Mouse (Mus musculus): Measurements from ENCODE around the gene Kat6b.
"Not testable (repeated sequence)": the region's sequence is repeated elsewhere in the genome, so short reads cannot be mapped to it uniquely, and the experiment has no call there.

Gene Kat6b

DNA sequence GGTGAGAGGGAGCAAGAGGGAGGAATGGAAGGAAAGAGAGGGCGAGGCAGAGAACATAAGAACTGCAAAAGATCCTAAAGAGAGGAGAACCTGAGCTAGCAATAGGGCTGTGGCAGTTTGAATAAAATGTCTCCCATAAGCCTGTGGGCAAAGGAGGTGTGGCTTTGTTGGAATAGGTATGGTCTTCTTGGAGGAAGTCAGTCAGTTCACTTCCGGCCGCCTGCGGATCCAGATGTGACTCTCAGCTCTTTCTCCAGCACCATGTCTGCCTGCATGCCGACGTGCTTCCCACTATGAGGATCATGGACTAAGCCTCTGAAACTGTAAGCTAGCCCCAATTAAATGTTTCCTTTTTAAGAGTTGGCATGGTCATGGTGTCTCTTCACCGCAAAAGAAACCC is at the start of gene Kat6b:
Gene Kat6b (plus strand): TSS at position 204 of the 400 bp plus-strand sequence.
- DNase-seq (ENCODE audit: extremely low read depth, low read depth): no peak

DNA sequence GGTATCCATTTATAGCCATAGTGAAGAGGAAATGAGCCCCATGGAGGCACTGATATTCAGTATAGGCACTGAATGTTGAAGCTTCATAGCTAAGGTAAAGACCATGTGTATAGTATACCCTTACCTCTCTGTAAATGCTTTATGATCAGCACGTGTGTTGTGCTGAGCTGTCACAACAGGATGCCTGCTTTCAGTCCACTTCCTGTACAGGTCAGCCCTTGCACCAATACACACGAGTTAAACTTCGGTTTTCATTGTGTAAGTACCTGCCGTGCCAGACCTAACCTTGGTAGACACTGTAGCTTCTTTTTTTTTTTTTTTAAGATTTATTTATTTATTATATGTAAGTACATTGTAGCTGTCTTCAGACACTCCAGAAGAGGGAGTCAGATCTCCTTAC is 47.8 kb upstream of the Kat6b start:
- DNase-seq (ENCODE audit: extremely low read depth, low read depth): no peak

DNA sequence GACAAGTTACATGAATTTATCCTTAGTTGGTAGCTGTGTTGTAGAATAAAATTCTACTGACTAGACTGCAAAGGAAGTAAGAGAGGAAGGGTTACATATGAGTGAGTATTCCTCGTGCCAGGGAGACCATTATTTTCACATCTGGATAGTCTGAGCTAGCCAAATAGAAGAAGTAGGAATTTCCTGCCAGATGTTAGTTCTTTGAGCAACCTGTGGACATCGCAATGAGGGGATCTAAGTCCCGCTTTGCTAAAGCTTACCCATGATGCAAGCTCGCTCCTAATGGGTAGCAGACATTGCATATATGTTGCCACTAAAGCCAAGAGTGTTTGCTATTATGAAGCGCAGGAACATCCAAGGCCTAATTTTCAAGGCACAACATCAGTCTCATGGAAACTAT is 47.2 kb upstream of the Kat6b start:
- DNase-seq (ENCODE audit: extremely low read depth, low read depth): no peak

DNA sequence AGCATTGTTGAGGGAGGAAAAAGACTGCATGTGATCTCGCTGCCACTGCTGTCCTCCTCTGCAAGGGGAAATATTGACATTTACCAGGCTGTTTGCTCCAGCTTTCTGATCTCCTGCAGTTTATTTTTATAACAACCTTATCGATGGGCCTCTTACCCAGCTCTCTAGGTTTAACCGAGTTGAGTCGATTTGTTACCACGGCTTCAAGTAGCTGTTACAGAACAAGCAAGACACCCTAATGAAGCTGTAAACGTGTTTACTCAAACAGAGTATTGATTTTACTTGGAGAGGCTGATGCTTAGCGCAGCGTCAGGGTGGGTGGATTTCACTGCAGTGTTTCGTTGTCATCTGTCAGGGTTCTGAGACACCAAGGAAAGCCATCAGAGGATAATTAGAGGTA is 46.5 kb upstream of the Kat6b start:
- DNase-seq (ENCODE audit: extremely low read depth, low read depth): no peak

DNA sequence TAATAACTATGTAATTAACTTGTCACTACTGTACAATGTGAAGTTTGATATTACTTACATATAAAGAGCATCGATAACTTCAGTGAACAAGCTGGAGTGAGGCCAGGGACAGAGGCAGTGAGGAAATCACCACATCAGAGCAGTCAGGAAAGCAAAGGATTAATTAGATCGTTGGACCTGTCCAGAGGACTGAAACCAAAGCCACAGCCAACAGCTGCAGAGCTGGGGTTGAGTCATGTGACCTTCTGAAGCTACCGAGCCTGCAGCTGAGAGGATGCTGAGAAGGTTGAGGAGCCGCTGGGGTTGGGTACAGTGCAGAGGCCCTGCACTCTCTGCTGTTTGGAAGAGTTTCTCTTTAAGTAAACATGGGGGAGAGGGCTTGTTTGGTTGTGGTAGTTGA is 41.4 kb upstream of the Kat6b start:
- no peak for DNase-seq (ENCODE audit: extremely low read depth, low read depth)

DNA sequence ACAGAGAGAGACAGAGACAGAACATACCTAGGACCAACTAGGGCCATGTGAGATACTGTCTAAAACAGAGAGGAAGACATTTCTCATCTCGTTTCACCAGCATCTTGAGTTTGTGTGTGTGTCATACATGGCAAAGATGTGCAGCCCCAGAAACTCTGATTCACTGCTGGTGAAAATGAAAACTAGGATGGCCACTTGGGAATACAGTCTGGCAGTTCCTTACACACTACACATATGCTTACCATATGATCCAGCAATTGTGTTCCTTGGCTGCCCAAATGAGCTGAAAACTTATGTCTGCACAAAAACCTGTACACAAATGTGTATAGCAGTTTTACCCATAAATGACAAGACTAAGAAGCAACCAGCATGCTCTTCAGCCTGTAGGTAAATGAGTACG is 40.7 kb upstream of the Kat6b start:
- DNase-seq (ENCODE audit: extremely low read depth, low read depth): no peak

DNA sequence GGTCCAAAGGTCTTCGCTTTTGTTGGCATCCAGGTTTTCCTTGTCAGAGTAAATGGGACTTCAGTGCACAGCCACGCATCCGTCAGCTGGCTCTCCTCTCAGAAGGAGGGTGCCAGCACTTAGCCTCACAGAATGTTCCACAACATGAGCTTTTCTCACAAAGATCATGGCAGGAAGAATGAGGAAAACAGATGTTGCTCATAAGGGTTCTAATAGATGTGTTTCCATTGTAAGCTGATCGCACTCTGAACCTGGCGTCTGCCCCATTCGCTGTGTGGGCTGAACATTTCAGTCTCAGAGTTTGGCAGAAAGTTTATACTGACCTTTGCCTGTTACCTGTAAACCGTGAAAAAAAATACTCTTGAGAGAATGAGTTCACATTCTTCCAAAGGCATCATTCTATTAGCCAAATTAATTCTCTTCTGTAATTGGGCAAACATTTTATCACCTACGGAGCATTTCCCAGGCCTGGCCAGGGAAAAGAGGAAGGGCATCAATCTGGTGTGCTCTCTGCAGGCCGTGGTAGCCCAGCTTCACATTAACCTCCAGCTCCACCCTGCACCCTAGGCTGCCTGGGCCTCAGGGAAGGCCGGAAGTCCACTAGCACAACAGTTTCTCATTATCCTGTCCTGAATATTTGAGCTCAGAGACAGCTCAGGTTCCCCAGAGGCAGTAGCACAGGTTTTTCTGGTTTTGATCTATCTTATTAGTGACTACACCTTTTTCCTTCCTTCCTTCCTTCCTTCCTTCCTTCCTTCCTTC is 39.3 kb upstream of the Kat6b start:
- DNase-seq (ENCODE audit: extremely low read depth, low read depth): no peak

DNA sequence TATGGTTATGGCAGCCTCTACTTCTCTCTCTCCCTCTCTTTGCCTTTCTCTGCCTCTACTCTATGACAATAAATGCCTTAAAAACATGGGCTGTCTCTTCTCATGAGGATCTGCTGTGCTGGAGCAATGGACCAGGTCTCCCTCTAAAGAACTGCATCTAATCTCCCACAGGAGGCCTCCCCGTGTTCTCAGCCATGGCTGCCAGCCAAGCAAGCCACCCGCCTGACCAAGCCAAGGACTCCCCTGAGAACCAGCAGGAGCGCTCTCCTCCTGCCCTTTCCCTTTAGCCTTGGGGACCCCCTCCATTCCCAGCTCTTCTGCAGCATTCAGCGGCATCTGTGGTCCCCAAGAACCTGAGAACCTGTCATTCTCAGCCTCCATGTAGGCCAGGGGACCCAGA is 28.7 kb upstream of the Kat6b start:
- DNase-seq (ENCODE audit: extremely low read depth, low read depth): no peak

DNA sequence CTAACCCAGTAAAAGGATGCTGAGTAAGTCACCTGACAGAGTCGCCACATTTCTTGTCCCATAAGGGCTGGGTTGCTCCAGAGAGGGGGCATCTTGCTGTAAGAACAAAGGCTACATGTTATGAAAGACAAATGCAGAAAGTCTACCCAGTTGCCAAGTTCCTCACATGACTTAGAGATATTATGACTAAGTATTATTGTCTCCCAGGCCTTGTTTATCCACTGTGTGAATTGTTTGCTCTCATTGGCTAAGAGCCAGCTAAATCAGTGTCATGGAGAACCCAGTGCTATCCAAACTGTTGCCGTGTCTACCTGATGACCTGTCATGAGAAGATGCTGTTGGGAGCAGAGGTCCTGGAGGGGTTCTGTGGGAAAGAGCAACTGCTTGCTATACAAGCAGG is 27.3 kb upstream of the Kat6b start:
- no peak for DNase-seq (ENCODE audit: extremely low read depth, low read depth)

DNA sequence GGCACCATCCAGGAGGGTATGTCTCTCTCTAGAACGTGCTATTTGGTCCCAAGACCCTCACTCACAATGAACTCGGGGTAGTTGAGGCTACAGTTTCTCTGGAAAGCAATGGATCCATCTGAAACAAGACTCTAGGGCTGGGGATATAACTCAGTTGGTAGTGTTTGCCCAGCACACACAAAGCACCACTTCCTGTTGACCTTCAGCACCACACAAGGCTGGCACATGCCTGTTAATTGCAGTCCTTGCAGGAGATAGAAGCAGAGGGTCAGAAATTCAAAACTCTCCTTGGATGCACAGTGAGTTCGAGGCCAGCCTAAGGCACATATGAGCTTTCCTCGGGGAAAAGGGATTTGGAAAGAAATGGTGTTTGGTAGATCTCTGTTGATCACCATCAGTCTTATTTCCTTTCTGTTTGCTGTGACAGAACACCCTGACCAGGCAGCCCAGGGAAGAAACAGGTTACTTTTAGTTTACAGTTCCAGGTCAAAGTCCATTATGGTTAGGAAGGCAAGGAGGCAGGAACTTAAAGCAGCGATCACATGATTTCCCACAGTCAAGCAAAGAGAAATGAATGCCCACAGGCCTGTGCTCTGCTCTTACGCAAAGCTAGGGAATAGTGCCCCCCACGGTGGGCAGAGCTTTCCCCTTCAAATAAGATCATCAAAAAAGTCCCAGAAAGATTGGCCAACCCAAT is 25.4 kb upstream of the Kat6b start:
- DNase-seq (ENCODE audit: extremely low read depth, low read depth): no peak

DNA sequence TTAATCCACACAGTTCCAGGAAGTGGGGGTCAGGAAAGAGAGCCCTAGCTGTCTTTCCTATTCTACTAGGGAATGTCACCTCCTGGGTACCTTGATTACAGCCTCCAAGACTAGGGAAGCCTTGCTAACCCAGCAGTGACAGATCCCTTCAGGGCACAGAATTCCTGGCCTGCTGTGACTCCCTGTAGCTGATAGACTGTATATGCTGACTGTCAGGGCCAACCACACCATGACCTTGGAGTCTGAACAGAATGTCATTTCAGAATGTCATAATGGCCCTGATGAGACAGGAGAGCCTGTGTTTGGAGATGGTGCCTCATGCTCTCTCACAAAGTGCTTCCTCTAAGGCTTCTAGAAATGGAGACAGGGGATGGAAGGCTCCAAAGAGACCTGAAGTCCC is 24.7 kb upstream of the Kat6b start:
- DNase-seq (ENCODE audit: extremely low read depth, low read depth): no peak

DNA sequence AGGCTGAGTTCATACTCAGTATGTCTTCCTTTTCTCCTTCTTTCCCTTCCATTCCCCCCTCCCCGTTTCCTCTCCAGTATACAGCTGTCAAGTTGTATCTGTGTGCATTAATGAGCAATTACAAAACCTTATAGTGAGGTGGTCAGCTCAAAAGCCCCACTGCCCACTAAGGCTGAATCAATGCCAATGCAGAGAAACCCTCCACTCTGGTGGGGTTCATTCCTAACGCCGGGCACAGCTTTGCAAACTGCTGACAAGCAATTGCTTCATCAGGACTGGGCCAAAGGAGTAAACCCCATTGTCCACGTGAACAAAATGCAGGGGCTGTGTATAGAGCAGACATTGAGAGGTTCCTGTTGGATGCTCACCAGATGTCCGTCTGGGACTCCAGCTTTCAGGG is 23.4 kb upstream of the Kat6b start:
- DNase-seq (ENCODE audit: extremely low read depth, low read depth): no peak

DNA sequence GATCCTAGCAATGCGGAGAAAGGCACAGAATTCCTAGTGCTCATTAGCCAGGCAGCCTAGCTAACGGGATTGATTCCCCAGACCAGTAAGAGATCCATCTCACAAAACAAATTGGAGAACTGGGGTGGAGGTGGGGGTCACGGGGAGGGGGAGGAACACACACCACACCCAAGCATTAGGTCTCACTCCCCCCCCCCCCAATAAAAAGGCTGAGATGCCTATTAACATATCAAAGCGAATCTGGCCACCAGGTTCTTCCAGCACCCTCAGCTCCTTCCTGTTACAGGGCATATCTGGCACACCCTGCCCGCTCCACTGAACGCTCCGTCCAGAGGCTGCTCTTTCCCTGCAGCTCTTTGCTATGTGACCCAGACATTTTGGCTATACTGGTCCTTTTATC is 22.5 kb upstream of the Kat6b start:
- DNase-seq (ENCODE audit: extremely low read depth, low read depth): no peak

DNA sequence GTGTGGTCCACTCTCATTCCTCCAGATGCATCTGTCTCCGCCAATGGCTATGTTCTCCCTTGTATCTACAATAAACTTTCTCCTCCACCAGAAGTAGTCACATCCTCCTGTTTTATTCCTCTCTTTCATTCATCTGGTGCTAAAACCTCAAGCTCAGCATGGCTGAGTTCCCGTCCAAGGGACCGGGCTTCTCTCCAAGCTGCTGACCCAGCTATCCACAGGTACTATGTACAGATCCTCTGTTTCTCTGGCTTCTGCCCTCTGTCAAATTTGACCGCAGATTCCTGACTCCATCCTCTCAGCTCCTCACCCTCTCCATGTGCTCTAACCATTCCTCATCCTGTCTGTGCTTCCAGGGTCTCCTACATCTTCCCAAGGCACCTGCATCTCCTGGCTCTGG is 22.1 kb upstream of the Kat6b start:
- DNase-seq (ENCODE audit: extremely low read depth, low read depth): no peak

DNA sequence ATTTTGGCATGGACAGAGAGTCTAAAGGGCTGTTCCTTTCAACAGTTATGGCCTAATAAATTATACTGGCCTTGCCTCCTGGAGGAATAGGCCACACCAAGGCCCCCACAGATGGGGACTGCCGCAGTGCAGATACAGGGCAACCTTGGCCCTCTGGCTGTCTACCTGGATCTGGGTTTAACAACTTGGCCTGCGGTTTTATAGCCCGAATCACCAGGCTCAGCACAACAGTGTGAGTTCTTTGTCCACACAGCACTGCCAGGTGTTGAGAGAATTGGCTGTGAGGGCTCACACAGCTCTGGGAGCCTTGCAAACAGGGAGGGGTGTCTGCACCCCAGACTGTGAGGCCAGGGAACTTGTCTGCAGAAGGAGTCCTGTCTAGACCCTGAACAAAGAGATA is 18.8 kb upstream of the Kat6b start:
- no peak for DNase-seq (ENCODE audit: extremely low read depth, low read depth)

DNA sequence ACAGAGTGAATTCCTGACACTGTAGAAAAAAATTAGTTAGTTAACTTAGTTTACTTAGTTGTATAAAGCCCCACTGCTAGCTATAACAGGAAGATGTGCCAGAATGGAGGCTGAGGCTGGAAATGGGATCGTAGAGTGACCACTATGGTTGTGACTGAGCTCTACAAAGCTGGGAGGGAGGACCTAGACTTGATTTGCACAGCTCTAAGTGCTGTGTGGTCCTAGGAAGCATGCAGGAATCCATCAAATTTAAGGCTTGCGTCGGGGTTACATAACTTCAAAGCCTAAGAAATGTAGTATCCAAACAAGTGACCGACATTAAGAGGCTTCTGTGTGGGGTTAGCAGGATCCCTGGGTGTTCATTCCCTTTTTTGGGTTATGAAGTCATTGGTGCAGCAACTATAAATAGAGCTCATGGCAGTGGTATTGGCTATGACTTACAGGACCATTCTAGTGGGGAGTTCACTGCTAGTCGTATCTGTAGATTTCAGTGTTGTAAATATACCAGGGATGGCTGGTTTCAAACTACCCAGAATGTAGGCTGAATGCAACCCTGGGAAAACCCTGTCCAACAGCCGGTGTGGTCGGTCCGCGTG is 18.0 kb upstream of the Kat6b start:
- DNase-seq (ENCODE audit: extremely low read depth, low read depth): no peak

DNA sequence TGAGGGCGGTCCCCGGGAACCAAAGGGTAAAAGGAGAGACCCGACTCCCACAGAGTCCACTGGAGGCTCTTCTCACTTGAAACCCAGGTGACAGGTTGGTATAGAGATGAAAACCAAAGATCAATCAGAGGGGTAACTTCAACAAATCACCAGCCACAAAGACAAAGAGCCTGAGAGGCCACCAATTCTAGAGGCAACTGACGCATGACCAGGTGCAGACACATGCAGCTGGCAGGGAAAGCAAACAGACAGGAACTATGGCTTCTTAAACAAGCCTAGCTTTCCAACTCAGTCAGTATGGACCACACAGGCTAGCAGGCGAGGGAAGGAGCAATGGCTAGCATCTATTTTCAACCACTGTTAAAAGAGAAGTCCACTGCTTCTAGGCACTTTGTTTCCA is 10.8 kb upstream of the Kat6b start:
- DNase-seq (ENCODE audit: extremely low read depth, low read depth): no peak

DNA sequence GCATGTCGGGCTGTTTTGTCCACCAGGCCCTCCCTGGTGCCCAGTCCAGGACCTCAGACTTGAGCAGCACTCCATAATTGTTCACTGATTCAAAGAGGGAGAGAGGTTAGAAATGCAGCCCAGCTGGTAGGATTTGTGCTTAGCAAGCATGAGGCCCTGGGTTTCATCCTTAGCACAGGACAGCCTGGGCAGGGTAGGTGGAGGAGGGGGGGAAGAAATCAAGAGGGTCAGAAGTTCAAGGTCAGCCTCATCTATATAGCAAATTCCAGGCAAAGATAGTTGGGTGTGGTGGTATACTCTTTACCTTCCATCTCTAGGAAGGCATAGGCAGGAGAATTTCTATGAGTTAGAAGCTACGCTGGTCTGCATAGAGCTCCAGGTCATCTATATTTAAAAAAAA is 9.3 kb upstream of the Kat6b start:
- DNase-seq (ENCODE audit: extremely low read depth, low read depth): no peak

DNA sequence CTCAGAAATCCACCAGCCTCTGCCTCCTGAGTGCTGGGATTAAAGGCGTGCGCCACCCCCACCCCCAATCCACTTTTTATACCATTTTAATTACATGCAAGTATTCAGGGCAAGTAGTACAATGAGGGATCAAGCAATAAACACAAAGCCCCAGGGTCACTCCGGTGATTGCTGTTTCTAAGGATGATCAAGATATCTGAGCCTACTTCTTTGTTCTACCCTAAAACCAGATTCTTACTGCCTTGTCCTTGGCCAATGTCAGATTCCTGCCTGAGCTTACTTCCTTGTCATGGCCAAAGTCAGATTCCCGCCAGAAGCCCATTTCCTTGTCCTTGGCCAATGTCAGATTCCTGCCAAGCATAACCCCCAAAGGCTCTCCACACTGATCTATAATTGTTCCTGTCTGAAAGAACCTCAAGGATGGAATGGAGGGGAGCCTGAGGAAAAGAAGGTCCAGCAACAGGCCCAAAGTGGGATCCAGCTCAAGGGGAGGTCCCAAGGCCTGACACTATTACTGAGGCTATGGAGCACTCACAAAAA is 6.6 kb upstream of the Kat6b start:
- DNase-seq (ENCODE audit: extremely low read depth, low read depth): not testable (repeated sequence)

DNA sequence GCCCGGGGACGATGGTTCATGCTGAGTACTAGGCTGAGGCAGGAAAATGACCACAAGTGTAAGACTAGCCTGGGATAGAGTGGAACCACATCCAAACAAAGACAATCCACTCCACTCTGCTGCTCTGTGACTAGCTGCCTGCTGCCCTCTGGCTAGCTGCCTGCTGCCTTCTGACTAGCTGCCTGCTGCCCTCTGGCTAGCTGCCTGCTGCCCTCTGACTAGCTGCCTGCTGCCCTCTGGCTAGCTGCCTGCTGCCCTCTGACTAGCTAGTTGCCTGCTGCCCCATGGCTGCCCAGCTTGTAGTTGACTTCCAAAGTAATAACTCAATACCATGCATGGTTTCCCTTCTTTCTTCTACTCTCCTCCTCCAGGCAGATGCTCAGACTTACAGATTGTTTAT is 4.1 kb upstream of the Kat6b start:
- no peak for DNase-seq (ENCODE audit: extremely low read depth, low read depth)

DNA sequence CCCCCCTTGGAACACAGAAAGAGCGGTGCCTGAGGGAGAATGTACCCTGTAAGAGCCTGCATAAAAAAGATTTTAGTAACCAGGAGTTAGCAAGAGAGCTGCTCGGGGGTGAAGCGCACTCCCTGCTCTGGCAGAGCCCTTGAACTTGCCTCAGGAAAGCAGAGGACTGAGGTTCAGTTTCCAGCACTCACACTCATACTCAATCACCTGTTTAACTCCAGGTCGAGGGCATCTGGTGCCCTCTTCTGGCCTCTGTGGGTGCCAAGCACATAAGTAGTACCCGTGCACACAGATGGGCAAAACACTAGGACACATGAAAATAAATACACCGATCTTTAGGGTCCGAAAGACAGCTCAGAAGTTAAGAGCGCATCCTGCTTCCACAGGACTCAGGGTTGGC is 1.7 kb upstream of the Kat6b start:
- no peak for DNase-seq (ENCODE audit: extremely low read depth, low read depth)

DNA sequence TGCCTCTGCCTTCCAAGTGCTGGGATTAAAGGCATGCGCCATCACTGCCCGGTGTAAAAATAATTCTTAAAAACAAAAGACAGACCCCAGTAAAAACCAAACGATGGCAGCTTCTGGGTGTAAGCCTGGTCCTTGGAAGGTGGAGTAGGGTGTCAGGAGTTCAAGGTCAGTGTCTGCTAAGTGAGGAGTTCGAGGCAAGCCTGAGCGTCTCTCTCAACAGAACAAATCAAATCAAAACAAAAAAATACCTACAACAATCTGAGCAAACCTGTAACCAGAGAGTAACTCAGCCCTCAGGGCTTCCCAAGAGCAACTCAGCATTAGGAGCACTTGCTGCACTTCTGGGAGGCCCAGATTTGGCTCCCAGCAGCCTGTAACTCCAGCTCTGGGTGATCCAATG is 1.0 kb upstream of the Kat6b start:
- no peak for DNase-seq (ENCODE audit: extremely low read depth, low read depth)

DNA sequence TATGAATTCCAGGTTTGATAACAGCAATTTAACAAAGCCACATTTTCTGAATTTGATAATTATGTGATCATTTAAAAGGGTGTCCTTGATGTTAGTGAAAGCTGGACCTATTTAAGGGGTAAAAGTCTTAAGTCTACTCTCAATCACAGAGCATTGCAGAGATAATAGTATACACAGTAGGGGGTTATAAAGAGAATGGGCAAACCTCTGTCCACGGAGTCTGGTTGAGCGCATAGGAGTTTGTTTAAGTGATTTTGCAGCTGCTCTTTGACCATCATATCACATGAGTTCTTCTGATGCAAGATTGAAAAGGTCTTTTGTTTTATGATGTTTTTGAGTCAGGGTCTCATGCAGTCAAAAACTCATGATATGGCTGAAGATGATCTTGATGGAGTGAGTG is 3.0 kb downstream of the Kat6b start:
- DNase-seq (ENCODE audit: extremely low read depth, low read depth): no peak
